ENCODE assay signal across 28 mouse cellular contexts in the genomic region with DNA sequence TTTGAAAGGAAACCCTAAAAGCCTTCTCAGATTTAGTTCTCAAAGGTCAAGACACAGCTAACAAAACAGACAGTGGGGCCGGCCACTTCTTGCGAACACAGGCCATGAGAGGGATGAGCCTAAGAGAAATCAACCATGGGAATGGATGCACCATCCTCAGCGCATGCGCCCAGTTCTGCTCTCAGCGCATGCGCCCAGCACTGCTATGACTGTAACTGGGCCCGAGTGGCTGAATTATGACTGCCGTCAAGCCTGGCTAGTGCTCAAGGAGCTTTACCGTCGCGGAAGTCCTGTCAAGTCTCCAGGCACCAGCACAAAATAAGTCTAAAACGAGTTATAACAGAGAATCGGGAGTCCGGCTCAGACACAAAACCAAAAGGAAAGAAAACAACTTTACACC.
A peak's percentile ranks its signal among the peaks of the same experiment; 100 is the strongest.
DNase-seq lines count a peak whose midpoint lies in the region; ATAC-seq lines count a peak whose summit lies in the region.
"Had no signal": no experiment of that assay in that cellular context is flagged by ENCODE, and none has a peak within 500 bp of the region (broad histone marks: within the 10 kb centered on the region; RNA-seq: fewer than 3 reads in every experiment).

No protein-coding gene starts in this region.

- no peak overlapping the region for H3K4me3 ChIP-seq in heart, embryonic 10.5 days
- H3K4me3 ChIP-seq in kidney, embryonic 16.5 days (ENCODE audit: low read length): no peak overlapping the region
- H3K4me3 ChIP-seq: embryonic facial prominence, embryonic 12.5 days; embryonic facial prominence, embryonic 15.5 days; forebrain, embryonic 12.5 days; forebrain, embryonic 15.5 days; heart, embryonic 12.5 days; heart, embryonic 15.5 days had no signal

- 85% methylated on average over 14 of the region's 14 CpGs for WGBS in heart, embryonic 10.5 days
- 32% methylated on average over 14 of the region's 14 CpGs for WGBS in kidney, embryonic 16.5 days

- no peaks in the 10 kb centered on the region for H3K9me3 ChIP-seq in heart, embryonic 10.5 days
- no peaks in the 10 kb centered on the region for H3K9me3 ChIP-seq in kidney, embryonic 16.5 days (ENCODE audit: low read length)
- H3K9me3 ChIP-seq: embryonic facial prominence, embryonic 12.5 days; embryonic facial prominence, embryonic 15.5 days; forebrain, embryonic 12.5 days; forebrain, embryonic 15.5 days; G1E; heart, embryonic 12.5 days; heart, embryonic 15.5 days had no signal

- no peak overlapping the region for H3K4me2 ChIP-seq in kidney, embryonic 16.5 days (replicated peaks; ENCODE audit: low read depth, low read length)
- H3K4me2 ChIP-seq: embryonic facial prominence, embryonic 12.5 days; embryonic facial prominence, embryonic 15.5 days; forebrain, embryonic 12.5 days; forebrain, embryonic 15.5 days; heart, embryonic 12.5 days; heart, embryonic 15.5 days; hindbrain, embryonic 14.5 days had no signal

- no peaks in the 10 kb centered on the region for H3K36me3 ChIP-seq in heart, embryonic 10.5 days
- no peaks in the 10 kb centered on the region for H3K36me3 ChIP-seq in kidney, embryonic 16.5 days (ENCODE audit: insufficient read depth, low read length)
- H3K36me3 ChIP-seq: embryonic facial prominence, embryonic 12.5 days; embryonic facial prominence, embryonic 15.5 days; forebrain, embryonic 12.5 days; forebrain, embryonic 15.5 days; G1E; heart, embryonic 12.5 days; heart, embryonic 15.5 days had no signal

- DNase-seq in heart, embryonic 10.5 days (ENCODE audit: low spot score): no peak
- no peak for DNase-seq in heart, postnatal 10 days
- no peak for DNase-seq in kidney, postnatal 14 days
- peak; percentile 5 to 13 for DNase-seq in kidney, postnatal 36 days
- DNase-seq in kidney, adult 9 months: no peak
- DNase-seq in R1 (ENCODE audit: low read depth, low spot score): peak; percentile 13
- DNase-seq: adrenal gland, adult 2 months; adrenal gland, postnatal 14 days; B cell, adult 2 months; cerebellum, adult 11 months; cerebellum, adult 2 months; cerebellum, adult 9-11 months; cerebellum, postnatal 25 days; gastrocnemius, postnatal 10 days; heart, postnatal 14 days; heart, postnatal 4 days had no signal

- peak overlapping the region; percentile 16; the same call in 1 of the 2 replicates for H3K27ac ChIP-seq in heart, embryonic 10.5 days
- H3K27ac ChIP-seq in kidney, embryonic 16.5 days (ENCODE audit: low read length): no peak overlapping the region; the same call in 1 of the 2 replicates
- H3K27ac ChIP-seq: embryonic facial prominence, embryonic 12.5 days; embryonic facial prominence, embryonic 15.5 days; forebrain, embryonic 12.5 days; forebrain, embryonic 15.5 days; heart, embryonic 15.5 days; hindbrain, embryonic 14.5 days; hindbrain, postnatal 0 days had no signal

- H3K9ac ChIP-seq in kidney, embryonic 16.5 days (replicated peaks; ENCODE audit: low read length): no peak overlapping the region; the same call in 1 of the 2 replicates
- H3K9ac ChIP-seq: embryonic facial prominence, embryonic 12.5 days; embryonic facial prominence, embryonic 15.5 days; forebrain, embryonic 12.5 days; forebrain, embryonic 15.5 days; heart, embryonic 12.5 days; heart, embryonic 15.5 days; hindbrain, embryonic 14.5 days had no signal

- H3K4me1 ChIP-seq in heart, embryonic 10.5 days: peaks cover 38% of the 10 kb centered on the region
- H3K4me1 ChIP-seq in kidney, embryonic 16.5 days (ENCODE audit: insufficient read depth, low read length): peaks cover 9% of the 10 kb centered on the region

- ATAC-seq in kidney, embryonic 16.5 days (ENCODE audit: low FRiP score, low TSS enrichment): peak; percentile 50; the same call in 1 of the 2 replicates
- ATAC-seq: forebrain, embryonic 15.5 days; hindbrain, postnatal 0 days; Patski had no signal

- no peaks in the 10 kb centered on the region for H3K27me3 ChIP-seq in heart, embryonic 10.5 days (ENCODE audit: insufficient read depth, poor library complexity, severe bottlenecking)
- no peaks in the 10 kb centered on the region for H3K27me3 ChIP-seq in kidney, embryonic 16.5 days (ENCODE audit: insufficient read depth, low read length)
- H3K27me3 ChIP-seq: CH12.LX; embryonic facial prominence, embryonic 12.5 days; embryonic facial prominence, embryonic 15.5 days; forebrain, embryonic 12.5 days; forebrain, embryonic 15.5 days; heart, embryonic 12.5 days; heart, embryonic 15.5 days; Patski had no signal

- intact Hi-C loops in heart, postnatal 10 days (cut with DNase I): no loop called here

Comparison
In these comparisons a context has a peak if more than half of its experiments do, and no peak if none do; other contexts are left out.
1. DNase-seq: peak in kidney, postnatal 36 days (2 of 2) and R1 (single experiment); none in heart, embryonic 10.5 days (single experiment), heart, postnatal 10 days (0 of 2), kidney, postnatal 14 days (single experiment) and kidney, adult 9 months (single experiment).